Mouse (Mus musculus): ENCODE data around the gene Txnrd2. TPM values are rescaled to one million over a fixed set of nuclear protein-coding genes. Genes with fewer than 3 reads are reported as not detected.

Txnrd2 gene
- polyA plus RNA-seq, 1 experiment from 2014 or later: 17.4 TPM

DNA sequence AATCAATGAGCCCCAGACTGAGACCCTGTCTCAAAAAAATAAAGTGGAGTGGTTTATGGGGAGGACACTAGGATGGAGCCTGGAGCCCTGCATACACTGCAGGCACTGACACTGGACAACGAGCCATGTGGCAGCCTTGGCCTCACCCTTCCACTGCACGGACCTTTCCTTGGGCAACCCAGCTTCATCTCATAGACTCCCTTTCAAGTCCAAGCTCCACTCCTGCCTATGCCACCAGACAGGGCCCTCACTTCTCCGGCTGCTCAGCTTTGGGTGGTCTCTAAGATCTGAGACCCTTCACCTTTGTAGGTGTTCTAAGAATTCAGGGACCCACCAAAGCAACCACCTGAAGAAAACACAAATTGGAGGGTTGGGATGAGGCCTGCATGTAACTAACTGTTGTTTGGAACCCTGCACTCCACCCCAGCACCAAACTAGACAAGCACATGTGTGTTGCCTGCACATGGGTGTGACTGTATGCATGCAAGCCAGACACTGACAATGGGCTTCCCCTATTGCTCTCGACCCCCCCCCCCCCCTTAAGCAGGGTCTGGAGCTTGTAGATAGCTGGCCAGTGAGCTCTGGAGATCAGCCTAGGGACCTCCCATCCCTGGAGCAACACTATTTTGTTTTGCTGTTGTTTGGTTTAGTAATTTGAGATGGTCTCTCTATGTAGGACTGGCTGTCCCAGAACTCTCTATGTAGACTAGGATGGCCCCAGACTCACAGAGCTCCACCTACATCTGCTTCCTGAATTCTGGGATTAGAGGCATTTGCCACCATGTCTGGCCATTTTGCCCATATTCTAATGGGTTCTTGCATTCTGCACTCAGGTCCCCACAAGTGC lies 7.2 kb upstream of the Txnrd2 start:
- H3K36me3 ChIP-seq (ENCODE audit: control insufficient read depth, insufficient read depth, low read length): peaks cover 32% of the 10 kb centered on the region

DNA sequence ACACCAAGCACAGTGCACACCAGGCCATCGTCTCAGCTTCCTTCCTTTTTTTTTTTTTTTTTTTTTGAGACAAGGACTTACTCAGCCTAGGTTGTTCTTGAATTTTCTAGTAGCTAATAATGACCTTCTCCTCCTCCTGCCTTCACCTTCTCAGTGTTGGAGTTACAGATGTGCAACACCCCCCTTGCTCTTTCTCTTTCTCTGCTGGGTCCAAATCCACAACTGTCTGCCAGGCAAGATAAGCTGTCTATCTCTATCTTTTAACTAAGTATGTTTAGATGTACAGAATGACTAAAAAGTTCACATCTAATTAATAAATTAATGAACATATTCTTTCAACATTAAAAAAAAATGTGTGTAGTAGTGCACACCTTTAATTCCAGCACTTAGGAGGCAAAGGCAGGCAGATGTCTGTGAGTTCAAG lies 6.6 kb upstream of the Txnrd2 start:
- no peak for ATAC-seq (replicated peaks; ENCODE audit: low FRiP score, low TSS enrichment, low read depth)
- no peaks in the 10 kb centered on the region for H3K27me3 ChIP-seq (replicated peaks; ENCODE audit: control insufficient read depth, insufficient read depth, low read length)
- WGBS: 83% methylated on average over 1 of the region's 1 CpGs
- H3K4me1 ChIP-seq (replicated peaks; ENCODE audit: control insufficient read depth, insufficient read depth, low read length): peaks cover 19% of the 10 kb centered on the region
- no peak for DNase-seq (ENCODE audit: low spot score)
- no peak overlapping the region for H3K4me2 ChIP-seq (ENCODE audit: low read length)
- no peak overlapping the region for H3K9ac ChIP-seq (ENCODE audit: low read length)
- no peaks in the 10 kb centered on the region for H3K9me3 ChIP-seq (ENCODE audit: control insufficient read depth, low read length)
- no peak overlapping the region for H3K27ac ChIP-seq (ENCODE audit: low read depth)
- H3K4me3 ChIP-seq (ENCODE audit: low read depth, low read length): no peak overlapping the region
- H3K36me3 ChIP-seq (ENCODE audit: control insufficient read depth, insufficient read depth, low read length): peaks cover 30% of the 10 kb centered on the region

More for the DNA sequence above, 7.2 kb upstream of the Txnrd2 start:
- ATAC-seq (replicated peaks; ENCODE audit: low FRiP score, low TSS enrichment, low read depth) (no peak), DNase-seq (ENCODE audit: low spot score) (no peak)
- H3K27me3 ChIP-seq (replicated peaks; ENCODE audit: control insufficient read depth, insufficient read depth, low read length): no peaks in the 10 kb centered on the region
- no peak overlapping the region for H3K4me3 ChIP-seq (ENCODE audit: low read depth, low read length)
- WGBS: 92% methylated on average over 4 of the region's 4 CpGs
- no peak overlapping the region for H3K9ac ChIP-seq (ENCODE audit: low read length)
- H3K4me2 ChIP-seq (ENCODE audit: low read length): no peak overlapping the region
- no peak overlapping the region for H3K27ac ChIP-seq (ENCODE audit: low read depth)
- H3K9me3 ChIP-seq (ENCODE audit: control insufficient read depth, low read length): no peaks in the 10 kb centered on the region
- peaks cover 13% of the 10 kb centered on the region for H3K4me1 ChIP-seq (replicated peaks; ENCODE audit: control insufficient read depth, insufficient read depth, low read length)

DNA sequence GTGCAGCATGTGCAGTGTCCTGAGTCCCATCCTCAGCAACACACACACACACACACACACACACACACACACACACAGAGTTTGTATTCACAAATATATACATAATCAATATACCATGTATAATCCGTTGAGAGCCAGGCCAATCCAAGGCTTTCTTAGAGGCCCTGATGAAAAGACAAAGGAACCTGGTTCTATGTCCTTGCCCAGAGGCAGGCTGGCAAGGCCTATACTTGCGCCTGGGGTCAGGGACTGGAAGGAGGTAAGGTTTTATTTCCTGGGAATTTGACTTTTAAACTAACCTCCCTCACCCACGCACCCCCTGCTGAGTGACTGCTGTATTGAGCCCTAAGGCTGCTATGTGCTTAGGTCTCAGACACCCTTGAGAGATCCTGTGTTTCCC lies 5.6 kb upstream of the Txnrd2 start:
- Histone ChIP-seq H3K27me3 (replicated peaks; ENCODE audit: control insufficient read depth, insufficient read depth, low read length) (no peaks in the 10 kb centered on the region), H3K9ac (ENCODE audit: low read length) (no peak overlapping the region), H3K4me1 (replicated peaks; ENCODE audit: control insufficient read depth, insufficient read depth, low read length) (peaks cover 25% of the 10 kb centered on the region), H3K36me3 (ENCODE audit: control insufficient read depth, insufficient read depth, low read length) (peaks cover 29% of the 10 kb centered on the region), H3K4me2 (ENCODE audit: low read length) (no peak overlapping the region), H3K27ac (ENCODE audit: low read depth) (no peak overlapping the region), H3K4me3 (ENCODE audit: low read depth, low read length) (no peak overlapping the region), H3K9me3 (ENCODE audit: control insufficient read depth, low read length) (no peaks in the 10 kb centered on the region)
- WGBS: 61% methylated on average over 3 of the region's 3 CpGs
- ATAC-seq (replicated peaks; ENCODE audit: low FRiP score, low TSS enrichment, low read depth): no peak
- no peak for DNase-seq (ENCODE audit: low spot score)

DNA sequence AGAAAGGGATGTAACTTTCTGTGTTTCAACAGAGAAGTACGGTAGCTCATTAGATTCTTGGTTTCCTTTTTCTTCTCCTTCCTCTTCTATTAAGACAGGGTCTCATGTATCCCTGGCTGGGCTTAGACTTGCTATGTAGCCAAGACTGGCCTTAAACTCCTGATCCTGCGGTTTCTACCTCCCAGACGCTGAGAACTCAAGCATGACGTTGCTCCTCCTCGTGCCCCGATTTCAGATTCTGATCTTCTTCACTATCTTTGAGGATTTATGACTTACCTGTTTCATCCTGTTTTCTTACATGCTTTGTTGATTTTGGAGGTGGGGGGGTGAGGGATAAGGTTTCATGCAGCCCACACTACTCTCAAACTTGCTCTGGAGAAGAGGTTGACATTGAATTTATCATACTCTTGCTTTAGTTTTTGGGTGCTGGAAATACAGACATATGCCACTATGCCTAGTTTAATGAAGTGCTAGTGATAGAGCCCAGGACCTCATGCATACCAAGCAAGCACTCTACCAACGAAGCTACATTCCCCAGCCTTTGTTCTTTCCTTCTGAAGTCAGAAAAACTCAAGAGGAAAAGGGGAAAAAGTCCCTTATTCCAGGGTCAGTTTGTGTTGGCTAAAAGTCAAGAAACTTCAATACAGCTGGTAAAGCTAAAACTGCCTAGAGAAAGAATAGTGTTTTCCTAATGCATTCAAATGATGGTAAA lies 2.8 kb upstream of the Txnrd2 start:
- H3K27me3 ChIP-seq (replicated peaks; ENCODE audit: control insufficient read depth, insufficient read depth, low read length): no peaks in the 10 kb centered on the region
- no peak for ATAC-seq (replicated peaks; ENCODE audit: low FRiP score, low TSS enrichment, low read depth)
- H3K9ac ChIP-seq (ENCODE audit: low read length): no peak overlapping the region
- no peak overlapping the region for H3K27ac ChIP-seq (ENCODE audit: low read depth)
- H3K9me3 ChIP-seq (ENCODE audit: control insufficient read depth, low read length): no peaks in the 10 kb centered on the region
- DNase-seq (ENCODE audit: low spot score): no peak
- peaks cover 26% of the 10 kb centered on the region for H3K36me3 ChIP-seq (ENCODE audit: control insufficient read depth, insufficient read depth, low read length)
- 88% methylated on average over 7 of the region's 7 CpGs for WGBS
- H3K4me2 ChIP-seq (ENCODE audit: low read length): no peak overlapping the region
- H3K4me1 ChIP-seq (replicated peaks; ENCODE audit: control insufficient read depth, insufficient read depth, low read length): peaks cover 21% of the 10 kb centered on the region
- H3K4me3 ChIP-seq (ENCODE audit: low read depth, low read length): no peak overlapping the region

DNA sequence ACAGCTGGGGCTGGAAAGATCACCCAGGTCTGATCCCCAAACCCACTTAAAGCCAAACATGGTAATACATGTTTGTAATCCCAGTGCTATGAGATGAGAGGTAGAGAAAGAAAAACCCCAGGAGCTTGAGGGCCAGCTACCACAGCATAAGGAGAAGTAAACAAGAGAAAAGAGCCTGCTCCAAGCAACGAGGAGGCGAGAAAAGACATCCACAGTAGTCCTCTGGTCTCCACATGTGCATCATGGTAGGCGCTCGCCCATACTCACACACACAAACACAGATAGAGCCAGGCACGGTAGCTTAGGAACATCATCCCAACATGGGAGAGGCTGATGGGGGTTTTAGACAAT lies 2.3 kb upstream of the Txnrd2 start:
- Histone ChIP-seq H3K27ac (ENCODE audit: low read depth) (no peak overlapping the region), H3K9me3 (ENCODE audit: control insufficient read depth, low read length) (no peaks in the 10 kb centered on the region), H3K27me3 (replicated peaks; ENCODE audit: control insufficient read depth, insufficient read depth, low read length) (no peaks in the 10 kb centered on the region), H3K36me3 (ENCODE audit: control insufficient read depth, insufficient read depth, low read length) (peaks cover 26% of the 10 kb centered on the region), H3K4me1 (replicated peaks; ENCODE audit: control insufficient read depth, insufficient read depth, low read length) (peaks cover 21% of the 10 kb centered on the region), H3K4me2 (ENCODE audit: low read length) (no peak overlapping the region), H3K9ac (ENCODE audit: low read length) (no peak overlapping the region), H3K4me3 (ENCODE audit: low read depth, low read length) (no peak overlapping the region)
- DNase-seq (ENCODE audit: low spot score) (no peak), ATAC-seq (replicated peaks; ENCODE audit: low FRiP score, low TSS enrichment, low read depth) (no peak)
- 83% methylated on average over 5 of the region's 5 CpGs for WGBS

DNA sequence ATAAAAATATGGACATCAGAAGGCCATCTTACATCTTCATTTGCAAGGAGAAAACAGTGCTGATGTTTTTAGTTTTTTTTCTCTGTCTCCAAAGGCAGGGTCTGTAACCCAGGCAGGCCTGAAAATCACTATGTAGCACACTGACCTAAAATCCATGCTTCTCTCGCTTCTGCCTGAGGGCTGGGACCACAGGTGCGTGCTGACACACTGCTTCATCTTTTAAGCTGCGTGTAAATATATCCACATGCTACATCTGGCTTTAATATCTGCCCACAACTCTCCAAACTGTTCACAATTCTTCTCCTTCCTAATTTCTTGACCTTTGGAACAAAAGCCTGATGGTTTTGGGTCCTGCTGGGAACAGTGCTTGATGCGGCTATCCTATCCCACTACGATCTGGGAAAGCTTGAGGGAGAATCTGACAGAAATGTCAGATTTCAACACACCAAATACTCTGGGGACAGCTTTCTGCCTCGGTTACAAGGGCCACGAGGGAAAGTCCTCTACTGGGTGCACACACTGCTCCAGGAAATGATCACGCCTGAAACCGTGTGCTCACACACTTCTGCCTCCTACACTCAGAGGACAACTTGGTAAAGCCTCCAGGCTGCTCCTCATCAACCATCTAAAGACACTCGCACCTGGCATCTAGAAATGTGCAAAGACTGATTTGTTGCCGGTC lies 1.7 kb upstream of the Txnrd2 start:
- ATAC-seq (replicated peaks; ENCODE audit: low FRiP score, low TSS enrichment, low read depth) (no peak), DNase-seq (ENCODE audit: low spot score) (no peak)
- H3K27ac ChIP-seq (ENCODE audit: low read depth): no peak overlapping the region
- 78% methylated on average over 11 of the region's 11 CpGs for WGBS
- no peak overlapping the region for H3K9ac ChIP-seq (ENCODE audit: low read length)
- H3K9me3 ChIP-seq (ENCODE audit: control insufficient read depth, low read length): no peaks in the 10 kb centered on the region
- H3K4me2 ChIP-seq (ENCODE audit: low read length): no peak overlapping the region
- H3K27me3 ChIP-seq (replicated peaks; ENCODE audit: control insufficient read depth, insufficient read depth, low read length): no peaks in the 10 kb centered on the region
- H3K4me1 ChIP-seq (replicated peaks; ENCODE audit: control insufficient read depth, insufficient read depth, low read length): peaks cover 21% of the 10 kb centered on the region
- peaks cover 26% of the 10 kb centered on the region for H3K36me3 ChIP-seq (ENCODE audit: control insufficient read depth, insufficient read depth, low read length)
- H3K4me3 ChIP-seq (ENCODE audit: low read depth, low read length): no peak overlapping the region

DNA sequence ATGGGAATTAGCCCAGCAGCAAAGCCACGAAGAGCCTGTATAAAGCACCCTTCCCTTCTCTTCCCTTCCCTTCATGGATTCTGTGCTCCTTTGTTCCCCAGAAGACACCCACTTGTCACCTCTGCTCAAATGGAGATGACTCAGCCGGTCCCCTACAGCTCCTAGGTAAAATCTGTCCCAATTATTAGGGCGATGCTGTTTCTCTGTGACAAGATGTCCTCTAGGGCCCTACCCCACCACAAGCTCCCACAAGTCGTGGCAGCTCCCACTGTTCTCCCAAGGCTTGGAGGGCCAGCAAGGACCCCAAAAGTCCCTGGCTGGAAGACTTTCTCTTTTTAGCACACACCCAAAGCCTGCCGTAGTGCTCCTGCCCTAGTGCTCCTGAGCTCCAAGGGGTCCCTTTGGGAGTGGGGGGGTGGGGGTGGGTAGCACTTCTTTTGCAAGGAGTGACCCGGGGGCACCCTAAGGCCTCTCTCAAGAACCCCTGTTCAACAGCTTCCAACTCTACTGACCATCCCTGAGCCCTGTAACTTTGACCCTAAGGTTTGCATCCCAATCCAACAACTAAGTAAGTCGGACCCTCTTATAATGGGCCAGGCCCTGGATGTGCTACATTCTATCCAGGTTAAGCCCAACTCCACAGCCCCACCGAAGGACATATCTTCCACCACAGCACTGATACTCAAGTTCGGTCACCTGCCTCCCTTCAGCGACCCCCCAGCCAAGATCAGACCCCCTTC lies 539 bp upstream of the Txnrd2 start:
- H3K27ac ChIP-seq (ENCODE audit: low read depth): 0 out of 2 replicates have a peak overlapping the region, but pooled peaks have one; percentile 30
- peak; percentile 69 for DNase-seq (ENCODE audit: low spot score)
- H3K27me3 ChIP-seq (replicated peaks; ENCODE audit: control insufficient read depth, insufficient read depth, low read length): no peaks in the 10 kb centered on the region
- peak overlapping the region; percentile 82 for H3K9ac ChIP-seq (ENCODE audit: low read length)
- peak overlapping the region; percentile 89 for H3K4me3 ChIP-seq (ENCODE audit: low read depth, low read length)
- peak; percentile 29 for ATAC-seq (replicated peaks; ENCODE audit: low FRiP score, low TSS enrichment, low read depth)
- peaks cover 23% of the 10 kb centered on the region for H3K36me3 ChIP-seq (ENCODE audit: control insufficient read depth, insufficient read depth, low read length)
- no peaks in the 10 kb centered on the region for H3K9me3 ChIP-seq (ENCODE audit: control insufficient read depth, low read length)
- peaks cover 21% of the 10 kb centered on the region for H3K4me1 ChIP-seq (replicated peaks; ENCODE audit: control insufficient read depth, insufficient read depth, low read length)
- 16% methylated on average over 10 of the region's 10 CpGs for WGBS
- H3K4me2 ChIP-seq (ENCODE audit: low read length): peak overlapping the region; percentile 91

DNA sequence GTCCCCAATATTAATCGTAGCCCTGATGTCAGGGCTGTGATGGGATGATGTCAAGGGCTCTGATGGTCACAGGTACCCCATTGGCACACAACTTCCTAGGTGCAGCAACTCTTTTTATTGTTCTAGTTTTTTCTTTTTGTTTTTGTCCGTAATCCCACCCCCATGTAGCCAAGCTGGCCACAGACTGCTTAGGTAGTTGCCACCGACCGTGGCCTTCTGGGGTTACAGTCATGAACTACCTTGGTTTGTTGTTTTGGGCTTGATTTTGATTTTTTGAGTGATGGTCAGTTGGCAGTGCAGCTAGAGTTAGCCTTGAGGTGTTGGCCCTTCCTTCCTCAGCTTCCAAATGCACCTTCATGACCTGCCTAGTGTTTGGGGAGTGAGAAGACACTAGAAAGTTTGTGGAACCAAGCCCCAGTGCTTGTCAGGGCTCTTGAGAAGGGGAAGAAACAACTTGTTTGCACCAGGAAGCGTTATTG lies 657 bp downstream of the Txnrd2 start, which contains the start of gene Comt:
Gene Comt (minus strand): TSS at position 51 of the 479 bp plus-strand sequence.
- ATAC-seq (replicated peaks; ENCODE audit: low FRiP score, low TSS enrichment, low read depth) (no peak), DNase-seq (ENCODE audit: low spot score) (no peak)
- H3K9me3 ChIP-seq (ENCODE audit: control insufficient read depth, low read length): no peaks in the 10 kb centered on the region
- 61% methylated on average over 5 of the region's 5 CpGs for WGBS
- H3K9ac ChIP-seq (ENCODE audit: low read length): peak within 1 kb of the TSS; percentile 82
- H3K4me2 ChIP-seq (ENCODE audit: low read length): peak within 1 kb of the TSS; percentile 91
- H3K27ac ChIP-seq (ENCODE audit: low read depth): peak within 1 kb of the TSS; percentile 30; the same call in 1 of the 2 replicates
- peaks cover 11% of the 10 kb centered on the region for H3K36me3 ChIP-seq (ENCODE audit: control insufficient read depth, insufficient read depth, low read length)
- H3K27me3 ChIP-seq (replicated peaks; ENCODE audit: control insufficient read depth, insufficient read depth, low read length): no peaks in the 10 kb centered on the region
- peak within 1 kb of the TSS; percentile 89 for H3K4me3 ChIP-seq (ENCODE audit: low read depth, low read length)
- H3K4me1 ChIP-seq (replicated peaks; ENCODE audit: control insufficient read depth, insufficient read depth, low read length): peaks cover 21% of the 10 kb centered on the region

Data from intestine, embryonic 14.5 days (tissue).